Mouse (Mus musculus) Patski (cell line): ENCODE measurements at regions not wholly inside any gene's neighbourhood (a gene's known extent, or its start where the extent isn't known, plus 50 kb on each side); places are given as distances from the start of the nearest gene placed in this dataset.
A peak's percentile ranks its signal among the peaks of the same experiment; 100 is the strongest.

ENCODE experiments used
- ATAC-seq: fragments of 100-300 bp; one replicate; pipeline ENCODE4 v1.8.0; 2021
- CTCF ChIA-PET: fragments of 350-600 bp; sonication (Branson Sonifier 250); formaldehyde crosslinking; loops from one replicate; lab custom pipeline; 2022; ENCODE audit warnings: inconsistent platforms; lab: Charles Lee
- POLR2A ChIA-PET: fragments of 350-600 bp; sonication (Branson Sonifier 250); formaldehyde crosslinking; loops from one replicate; lab custom pipeline; 2022; ENCODE audit warnings: antibody characterized with exemption, inconsistent platforms; lab: Charles Lee
- DNase-seq: peaks from one replicate; pipeline ENCODE4 v3.0.0-alpha.2; 2011; ENCODE audit warnings: low read depth, low spot score
- H3K27me3 ChIP-seq: fragments of 371-371 bp; one replicate; pipeline ENCODE4 v1.5.1; 2021
- CTCF ChIP-seq: fragments of 100-300 bp; IDR thresholded peaks from one replicate; pipeline ENCODE4 v1.5.1; 2021
- in situ Hi-C: fragments of 300-500 bp; cut with MboI; formaldehyde crosslinking; loops from 3 replicates; pipeline ENCODE4 v1.11.1; 2018; ENCODE audit warnings: low pct_unique_long_range_greater_than_20kb, mixed read lengths

- no peak for TF ChIP-seq CTCF
Measured at GRCm38 (mm10) chr2:131740456-131740855, 119.1 kb downstream of the Erv3 start.

GRCm38 (mm10) chr2:131739022-131739421 lies 120.5 kb downstream of the Erv3 start:
- TF ChIP-seq CTCF, result no peak
- in situ Hi-C loops, result no loop called here
- POLR2A ChIA-PET, result no interaction called here
- H3K27me3 ChIP-seq, result no peaks in the 10 kb centered on the region
- no peak for ATAC-seq
- CTCF ChIA-PET, result interaction anchor here (1.2 kb wide), 1 partner anchor 10 kb away, joined by 3 read pairs; no protein-coding TSS in a partner anchor
- DNase-seq, result no peak

More at GRCm38 (mm10) chr2:131740456-131740855, 119.1 kb downstream of the Erv3 start:
- in situ Hi-C loops, result no loop called here
- H3K27me3 ChIP-seq, result no peaks in the 10 kb centered on the region
- POLR2A ChIA-PET, result no interaction called here
- DNase-seq (no peak), ATAC-seq (no peak)
- CTCF ChIA-PET, result no interaction called here

- ChIA-PET POLR2A (no interaction called here), CTCF (interaction anchor here (0.7 kb wide), 1 partner anchor 123 kb away, joined by 3 read pairs; no protein-coding TSS in a partner anchor)
- no peak for TF ChIP-seq CTCF
- ATAC-seq (no peak), DNase-seq (no peak)
- H3K27me3 ChIP-seq, result no peaks in the 10 kb centered on the region
- in situ Hi-C loops, result no loop called here
Measured at GRCm38 (mm10) chr2:131734740-131735378, 124.7 kb downstream of the Erv3 start.

GRCm38 (mm10) chr2:131726533-131726932 lies 133.0 kb downstream of the Erv3 start:
- CTCF ChIA-PET, result no interaction called here
- no peaks in the 10 kb centered on the region for H3K27me3 ChIP-seq
- no peak for DNase-seq
- TF ChIP-seq CTCF, result no peak
- in situ Hi-C loops, result no loop called here
- POLR2A ChIA-PET, result no interaction called here
- ATAC-seq, result no peak

GRCm38 (mm10) chr2:131721631-131722545 lies 137.7 kb downstream of the Erv3 start:
- DNase-seq (peak; percentile 58), ATAC-seq (peak; percentile 88)
- H3K27me3 ChIP-seq, result no peaks in the 10 kb centered on the region
- no peak for TF ChIP-seq CTCF
- POLR2A ChIA-PET, result interaction anchor here (0.6 kb wide), 1 partner anchor 157 kb away, joined by 3 read pairs; no protein-coding TSS in a partner anchor
- in situ Hi-C loops, result no loop called here
- CTCF ChIA-PET, result interaction anchor here (1.0 to 2.5 kb wide), 5 partner anchors 9 to 137 kb away, joined by 3 to 13 read pairs (median 3); no protein-coding TSS in a partner anchor

GRCm38 (mm10) chr2:131717561-131717960 lies 142.0 kb downstream of the Erv3 start:
- ChIA-PET CTCF (no interaction called here), POLR2A (no interaction called here)
- no peak for TF ChIP-seq CTCF
- in situ Hi-C loops, result no loop called here
- ATAC-seq (no peak), DNase-seq (no peak)
- no peaks in the 10 kb centered on the region for H3K27me3 ChIP-seq

GRCm38 (mm10) chr2:131716841-131717240 lies 142.7 kb downstream of the Erv3 start:
- ATAC-seq, result no peak

GRCm38 (mm10) chr2:131715381-131715780 lies 144.2 kb downstream of the Erv3 start:
- TF ChIP-seq CTCF, result no peak
- CTCF ChIA-PET, result no interaction called here
- H3K27me3 ChIP-seq, result no peaks in the 10 kb centered on the region
- ATAC-seq, result no peak
- in situ Hi-C loops, result no loop called here
- POLR2A ChIA-PET, result no interaction called here
- DNase-seq, result no peak

More at GRCm38 (mm10) chr2:131716841-131717240, 142.7 kb downstream of the Erv3 start:
- TF ChIP-seq CTCF, result no peak
- in situ Hi-C loops, result no loop called here
- POLR2A ChIA-PET, result no interaction called here
- no peak for DNase-seq
- no peaks in the 10 kb centered on the region for H3K27me3 ChIP-seq
- CTCF ChIA-PET, result no interaction called here

GRCm38 (mm10) chr2:131711886-131712285 lies 147.7 kb downstream of the Erv3 start:
- ChIA-PET POLR2A (interaction anchor here (1.0 kb wide), 1 partner anchor 9 kb away, joined by 3 read pairs; no protein-coding TSS in a partner anchor), CTCF (interaction anchor here (1.3 kb wide), 1 partner anchor 9 kb away, joined by 3 read pairs; no protein-coding TSS in a partner anchor)
- in situ Hi-C loops, result no loop called here
- DNase-seq (no peak), ATAC-seq (no peak)
- H3K27me3 ChIP-seq, result no peaks in the 10 kb centered on the region
- TF ChIP-seq CTCF, result no peak

GRCm38 (mm10) chr2:131706565-131706964 lies 144.5 kb upstream of the Adra1d start:
- POLR2A ChIA-PET, result no interaction called here
- ATAC-seq (no peak), DNase-seq (no peak)
- in situ Hi-C loops, result no loop called here
- H3K27me3 ChIP-seq, result no peaks in the 10 kb centered on the region
- CTCF ChIA-PET, result no interaction called here
- TF ChIP-seq CTCF, result no peak
